Mouse (Mus musculus): ENCODE measurements around the gene Rfpl4.

- no peak for TF ChIP-seq CTCF (conservative IDR thresholded peaks at IDR 0.05; ENCODE audit: insufficient read depth, insufficient read length, low read depth, low read length)
- TF ChIP-seq POLR2A (IDR thresholded peaks at IDR 0.05; ENCODE audit: low read depth, low read length): no peak
Measured at GRCm38 (mm10) chr7:5112701-5113100, 4.0 kb downstream of the Rfpl4 start.

Measured in kidney, adult 2 months (tissue).